Mouse (Mus musculus): ENCODE data around the gene Gm11011. TPM values are rescaled to one million over a fixed set of nuclear protein-coding genes. Genes with fewer than 3 reads are reported as not detected.

Gm11011 gene
- total and polyA plus RNA-seq, 3 experiments: not detected

DNA sequence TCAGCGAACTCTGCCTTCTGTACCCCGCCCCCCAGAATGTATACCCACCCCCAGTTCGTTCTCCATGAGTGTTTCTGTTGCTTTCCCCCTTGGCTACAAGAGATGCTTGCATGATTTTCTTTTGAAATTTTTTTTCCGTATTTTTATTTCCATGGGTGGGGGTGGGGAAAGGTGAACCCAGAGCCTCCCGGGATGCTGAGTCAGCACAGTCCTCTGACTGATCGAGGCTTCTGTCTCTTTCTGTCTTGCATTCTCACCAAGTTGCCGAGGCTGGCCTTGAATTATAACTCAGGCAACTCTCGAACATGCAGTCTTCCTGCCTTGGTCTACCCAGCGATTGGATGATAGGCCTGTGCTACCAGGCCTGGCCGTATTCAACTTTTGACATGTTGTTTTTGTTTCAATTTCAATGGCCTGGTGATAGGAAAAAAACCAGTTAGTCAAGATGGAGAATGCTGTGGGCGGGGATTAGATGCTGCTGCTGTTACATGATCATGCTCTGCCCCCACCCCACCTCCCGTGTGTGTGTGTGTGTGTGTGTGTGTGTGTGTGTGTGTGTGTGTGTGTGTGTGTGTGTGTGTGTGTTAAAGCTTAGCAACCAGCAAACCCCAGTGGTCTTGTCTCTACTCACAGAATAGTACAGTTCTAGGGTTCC is 1.8 kb downstream of the Gm11011 start:
- no peak overlapping the region for H3K4me3 ChIP-seq (replicated peaks in 1 of 3; ENCODE audit: low read depth in 2 of 3, low read length in 2 of 3, poor library complexity in 1 of 3)
- in situ Hi-C loops (cut with MboI; ENCODE audit: low pct_ligation_motif_present, low pct_unique_long_range_greater_than_20kb, low sequenced_read_pairs) (no loop called here), dilution Hi-C loops (cut with MboI; ENCODE audit: extremely low pct_ligation_motif_present, extremely low pct_unique_long_range_greater_than_20kb, low sequenced_read_pairs) (no loop called here)
- H3K27ac ChIP-seq (ENCODE audit: insufficient read depth, low read depth): no peak overlapping the region
- no peak for DNase-seq (ENCODE audit: extremely low read depth)
- H3K9ac ChIP-seq (ENCODE audit: insufficient read depth, low read depth): no peak overlapping the region
- peaks cover 76% of the 10 kb centered on the region for H3K9me3 ChIP-seq (replicated peaks; ENCODE audit: low read length)
- no peaks in the 10 kb centered on the region for H3K36me3 ChIP-seq (replicated peaks in 1 of 2; ENCODE audit: control insufficient read depth in 1 of 2, insufficient read depth in 1 of 2, low read length in 1 of 2)
- no peaks in the 10 kb centered on the region for H3K27me3 ChIP-seq (replicated peaks)
- no peaks in the 10 kb centered on the region for H3K79me2 ChIP-seq (replicated peaks; ENCODE audit: control insufficient read depth, extremely low read depth, insufficient read depth, poor library complexity, severe bottlenecking)
- no peaks in the 10 kb centered on the region for H3K4me1 ChIP-seq (ENCODE audit: control insufficient read depth in 1 of 2, insufficient read depth in 2 of 2)
- H3K4me2 ChIP-seq (ENCODE audit: insufficient read depth, low read depth, poor library complexity, severe bottlenecking): no peak overlapping the region
- no peak for TF ChIP-seq CHD1 (IDR thresholded peaks at IDR 0.05; ENCODE audit: low read depth, low read length)
- TF ChIP-seq TBP (conservative IDR thresholded peaks at IDR 0.05; ENCODE audit: low read depth, low read length): no peak
- TF ChIP-seq ZNF384 (IDR thresholded peaks at IDR 0.05; ENCODE audit: low read depth, low read length): no peak
- TF ChIP-seq IRF4 (IDR thresholded peaks at IDR 0.05; ENCODE audit: low read depth, low read length): no peak
- no peak for TF ChIP-seq USF1 (IDR thresholded peaks at IDR 0.05; ENCODE audit: low read depth, low read length)
- TF ChIP-seq NELFE (IDR thresholded peaks at IDR 0.05; ENCODE audit: low read depth, low read length): no peak
- TF ChIP-seq CTCF (conservative IDR thresholded peaks at IDR 0.05 in 1 of 2, IDR thresholded peaks at IDR 0.05 in 1 of 2; ENCODE audit: low read depth in 2 of 2, low read length in 2 of 2): no peak
- no peak for TF ChIP-seq ZC3H11A (IDR thresholded peaks at IDR 0.05; ENCODE audit: low read depth, low read length)
- TF ChIP-seq SIN3A (IDR thresholded peaks at IDR 0.05; ENCODE audit: low read length): no peak
- no peak for TF ChIP-seq MXI1 (IDR thresholded peaks at IDR 0.05; ENCODE audit: low read depth, low read length)
- TF ChIP-seq GABPA (IDR thresholded peaks at IDR 0.05; ENCODE audit: insufficient replicate concordance, low read depth, low read length): no peak
- TF ChIP-seq ELF1 (IDR thresholded peaks at IDR 0.05; ENCODE audit: low read depth, low read length): no peak
- no peak for TF ChIP-seq MAZ (IDR thresholded peaks at IDR 0.05; ENCODE audit: low read depth, low read length)

- Histone ChIP-seq H3K27me3 (replicated peaks) (no peaks in the 10 kb centered on the region), H3K9ac (ENCODE audit: insufficient read depth, low read depth) (no peak overlapping the region), H3K9me3 (replicated peaks; ENCODE audit: low read length) (peaks cover 76% of the 10 kb centered on the region), H3K36me3 (replicated peaks in 1 of 2; ENCODE audit: control insufficient read depth in 1 of 2, insufficient read depth in 1 of 2, low read length in 1 of 2) (no peaks in the 10 kb centered on the region), H3K4me1 (ENCODE audit: control insufficient read depth in 1 of 2, insufficient read depth in 2 of 2) (no peaks in the 10 kb centered on the region), H3K79me2 (replicated peaks; ENCODE audit: control insufficient read depth, extremely low read depth, insufficient read depth, poor library complexity, severe bottlenecking) (no peaks in the 10 kb centered on the region), H3K4me3 (replicated peaks in 1 of 3; ENCODE audit: low read depth in 2 of 3, low read length in 2 of 3, poor library complexity in 1 of 3) (no peak overlapping the region), H3K27ac (ENCODE audit: insufficient read depth, low read depth) (no peak overlapping the region), H3K4me2 (ENCODE audit: insufficient read depth, low read depth, poor library complexity, severe bottlenecking) (no peak overlapping the region)
- in situ Hi-C loops (cut with MboI; ENCODE audit: low pct_ligation_motif_present, low pct_unique_long_range_greater_than_20kb, low sequenced_read_pairs) (no loop called here), dilution Hi-C loops (cut with MboI; ENCODE audit: extremely low pct_ligation_motif_present, extremely low pct_unique_long_range_greater_than_20kb, low sequenced_read_pairs) (no loop called here)
- no peak for DNase-seq (ENCODE audit: extremely low read depth)
- TF ChIP-seq USF2 (conservative IDR thresholded peaks at IDR 0.05; ENCODE audit: low read depth, low read length) (no peak), CHD2 (IDR thresholded peaks at IDR 0.05; ENCODE audit: low read length) (no peak), TBP (conservative IDR thresholded peaks at IDR 0.05; ENCODE audit: low read depth, low read length) (no peak), MAFK (IDR thresholded peaks at IDR 0.05; ENCODE audit: insufficient replicate concordance, low read length) (no peak), TCF12 (IDR thresholded peaks at IDR 0.05; ENCODE audit: low read depth, low read length) (no peak)
These were observed 2.6 kb downstream of the Gm11011 start for GRCm38 (mm10) chr2:169584745-169585456.

Measured in CH12.LX (cell line).